Mouse (Mus musculus) forebrain, embryonic 13.5 days (tissue): Measurements from ENCODE around the gene Pfdn6. TPM values are rescaled to one million over a fixed set of nuclear protein-coding genes. Genes with fewer than 3 reads are reported as not detected.
"Not testable (repeated sequence)": the region's sequence is repeated elsewhere in the genome, so short reads cannot be mapped to it uniquely, and the experiment has no call there.

Experiments used
- ATAC-seq: fragments of 200-750 bp; cut with Nextera tagmentation; 2 replicates; pipeline ENCODE4 v1.8.0; 2017
- H3K27ac ChIP-seq: fragments of 300-500 bp; sonication (generic); 2 replicates; pipeline ENCODE4 v1.5.1; 2015; ENCODE audit warnings: inconsistent platforms, mild to moderate bottlenecking, moderate library complexity
- H3K27me3 ChIP-seq: fragments of 300-500 bp; sonication (generic); 2 replicates; pipeline ENCODE4 v1.6.1; 2015; ENCODE audit warnings: mild to moderate bottlenecking, inconsistent platforms
- H3K36me3 ChIP-seq: fragments of 300-500 bp; sonication (generic); 2 replicates; pipeline ENCODE4 v1.6.1; 2015; ENCODE audit warnings: mild to moderate bottlenecking, inconsistent platforms; ENCODE audit not compliant: poor library complexity, severe bottlenecking
- H3K4me1 ChIP-seq: fragments of 300-500 bp; sonication (generic); 2 replicates; pipeline ENCODE4 v1.6.1; 2015; ENCODE audit warnings: inconsistent platforms
- H3K4me2 ChIP-seq: fragments of 300-500 bp; sonication (generic); 2 replicates; pipeline ENCODE4 v1.6.1; 2015; ENCODE audit warnings: inconsistent platforms, mild to moderate bottlenecking, moderate library complexity
- H3K4me3 ChIP-seq: fragments of 300-500 bp; sonication (generic); 2 replicates; pipeline ENCODE4 v1.5.1; 2015; ENCODE audit warnings: mild to moderate bottlenecking, inconsistent platforms
- H3K9ac ChIP-seq: fragments of 300-500 bp; sonication (generic); 2 replicates; pipeline ENCODE4 v1.6.1; 2015; ENCODE audit warnings: mild to moderate bottlenecking, inconsistent platforms
- H3K9me3 ChIP-seq: fragments of 300-500 bp; sonication (generic); replicated peaks from 2 replicates; pipeline ENCODE4 v1.6.1; 2016; ENCODE audit warnings: inconsistent platforms
- WGBS: fragments of 180-500 bp; shearing (Covaris S2); methylation state at CpG from one replicate; pipeline ENCODE4 v1.1.7; 2015; 5-methylcytosine and 5-hydroxymethylcytosine counted together
- polyA plus RNA-seq: library from polyadenylated mRNA; unstranded; fragments of >200 nt; fragmentation: Nextera tagmentation; extraction: Ambion mirVana; gene quantifications from 2 replicates; pipeline ENCODE4 v1.2.1, GENCODE M21; 2015

Pfdn6 gene
- 204 and 214 TPM in 2 replicates for polyA plus RNA-seq

DNA sequence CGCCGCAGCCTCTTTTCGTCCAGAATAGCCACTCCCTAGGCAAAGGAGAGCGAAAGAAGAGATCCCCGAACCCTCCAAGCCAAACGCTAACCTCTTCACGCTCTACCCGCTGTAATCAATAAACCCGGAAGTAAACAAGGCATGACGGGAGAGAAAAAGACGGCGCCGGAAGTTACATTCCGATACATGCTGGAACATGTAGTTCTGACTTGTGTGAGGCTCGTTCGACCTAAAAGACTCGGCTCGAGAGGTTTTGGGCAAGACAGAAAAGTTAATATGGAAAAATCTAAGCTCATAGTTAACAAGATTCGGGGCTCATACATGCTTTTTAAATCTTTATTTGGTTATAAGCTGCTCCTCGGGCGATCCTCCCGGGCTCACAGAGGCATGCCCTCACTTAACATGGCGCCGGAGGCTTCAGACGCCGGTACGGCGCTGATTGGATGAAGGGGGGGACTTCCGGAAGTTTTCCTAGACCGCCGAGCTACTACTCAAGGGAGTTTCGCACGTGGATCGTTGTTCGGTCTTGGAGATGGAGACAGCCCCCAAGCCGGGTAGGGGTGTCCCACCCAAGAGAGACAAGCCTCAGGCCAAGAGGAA lies at the start of gene Pfdn6, which contains the start of gene Wdr46:
Gene Pfdn6 (minus strand): TSS at position 138 of the 600 bp plus-strand sequence.
Gene Wdr46 (plus strand): TSS at position 455 of the 600 bp plus-strand sequence.
- peaks cover 60% of the 10 kb centered on the region for H3K36me3 ChIP-seq
- WGBS = under 1% methylated on average over 36 of the region's 36 CpGs
- peak within 1 kb of the TSS; percentile 81 for H3K9ac ChIP-seq
- no peak within 1 kb of the TSS for H3K27ac ChIP-seq
- peak within 1 kb of the TSS; percentile 97 for H3K4me2 ChIP-seq
- H3K4me3 ChIP-seq = peak within 1 kb of the TSS; percentile 77
- H3K9me3 ChIP-seq = no peaks in the 10 kb centered on the region
- peaks cover 24% of the 10 kb centered on the region for H3K4me1 ChIP-seq
- no peaks in the 10 kb centered on the region for H3K27me3 ChIP-seq
- ATAC-seq = peak; percentile 93

DNA sequence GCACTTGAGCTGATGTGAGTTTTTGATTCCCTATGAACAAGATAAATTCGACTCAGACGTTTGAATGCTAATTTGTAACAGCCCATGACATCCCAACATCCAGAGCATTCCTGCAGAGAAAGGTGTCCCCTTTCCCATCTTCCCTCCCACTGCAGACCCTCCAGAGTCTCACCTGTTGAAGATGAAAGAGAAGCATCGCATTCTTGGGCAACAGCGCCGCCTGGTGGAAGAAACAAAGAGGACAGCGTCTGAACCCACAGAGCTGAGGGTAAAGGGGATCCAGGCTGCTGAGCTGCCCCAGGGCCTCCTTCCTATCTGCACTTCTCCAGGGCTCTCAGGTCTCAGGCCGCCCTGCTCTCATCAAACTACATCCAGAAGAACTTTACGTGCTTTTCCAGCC lies 42.0 kb upstream of the Pfdn6 start:
- H3K36me3 ChIP-seq, H3K9me3 ChIP-seq, ATAC-seq: not testable (repeated sequence)
- H3K4me2 ChIP-seq = peak overlapping the region; percentile 65
- H3K27me3 ChIP-seq = peaks cover 37% of the 10 kb centered on the region
- peak overlapping the region; percentile 55 for H3K4me3 ChIP-seq
- WGBS = 7% methylated on average over 8 of the region's 8 CpGs
- H3K27ac ChIP-seq = peak overlapping the region; percentile 94; the same call in 1 of the 2 replicates
- H3K9ac ChIP-seq = 0 out of 2 replicates have a peak overlapping the region, but pooled peaks have one; percentile 75
- H3K4me1 ChIP-seq = peaks cover 24% of the 10 kb centered on the region

DNA sequence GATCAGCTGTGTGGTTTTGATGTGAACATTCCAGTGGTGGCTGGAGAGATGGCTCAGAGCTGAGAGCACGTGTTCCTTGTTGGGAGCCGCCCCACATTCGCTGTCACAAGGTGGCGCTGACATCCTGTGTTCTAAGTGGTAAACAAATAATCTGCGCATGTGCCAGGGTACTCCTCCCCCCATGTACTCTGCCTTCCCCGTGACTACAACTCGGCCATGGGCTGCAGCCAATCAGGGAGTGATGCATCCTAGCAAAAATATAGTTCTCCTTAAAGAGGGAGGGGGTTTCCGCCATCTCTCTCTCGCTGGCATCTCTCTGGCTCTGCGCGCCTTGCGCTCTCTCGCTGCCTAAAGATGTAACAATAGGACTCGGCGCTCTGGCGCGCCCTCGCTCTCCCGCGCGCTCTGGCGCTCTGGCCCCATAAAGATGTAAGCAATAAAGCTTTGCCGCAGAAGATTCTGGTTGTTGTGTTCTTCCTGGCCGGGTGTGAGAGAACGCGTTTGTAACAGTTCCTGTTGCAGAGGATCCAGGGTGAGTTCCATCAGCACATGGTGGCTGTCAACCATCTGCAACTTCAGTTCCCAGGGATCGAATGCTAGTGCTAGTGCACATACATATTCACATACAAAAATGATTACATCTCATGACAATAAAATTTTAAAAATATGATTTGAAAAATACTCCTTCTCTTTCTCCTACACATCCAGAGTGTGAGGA lies 41.2 kb upstream of the Pfdn6 start:
- H3K36me3 ChIP-seq, H3K9me3 ChIP-seq: not testable (repeated sequence)
- Histone ChIP-seq H3K27ac (peak overlapping the region; percentile 94), H3K4me1 (peaks cover 24% of the 10 kb centered on the region), H3K27me3 (peaks cover 45% of the 10 kb centered on the region), H3K9ac (peak overlapping the region; percentile 75), H3K4me3 (peak overlapping the region; percentile 55), H3K4me2 (peak overlapping the region; percentile 65)
- WGBS = under 1% methylated on average over 27 of the region's 27 CpGs
- peak; percentile 96 for ATAC-seq

DNA sequence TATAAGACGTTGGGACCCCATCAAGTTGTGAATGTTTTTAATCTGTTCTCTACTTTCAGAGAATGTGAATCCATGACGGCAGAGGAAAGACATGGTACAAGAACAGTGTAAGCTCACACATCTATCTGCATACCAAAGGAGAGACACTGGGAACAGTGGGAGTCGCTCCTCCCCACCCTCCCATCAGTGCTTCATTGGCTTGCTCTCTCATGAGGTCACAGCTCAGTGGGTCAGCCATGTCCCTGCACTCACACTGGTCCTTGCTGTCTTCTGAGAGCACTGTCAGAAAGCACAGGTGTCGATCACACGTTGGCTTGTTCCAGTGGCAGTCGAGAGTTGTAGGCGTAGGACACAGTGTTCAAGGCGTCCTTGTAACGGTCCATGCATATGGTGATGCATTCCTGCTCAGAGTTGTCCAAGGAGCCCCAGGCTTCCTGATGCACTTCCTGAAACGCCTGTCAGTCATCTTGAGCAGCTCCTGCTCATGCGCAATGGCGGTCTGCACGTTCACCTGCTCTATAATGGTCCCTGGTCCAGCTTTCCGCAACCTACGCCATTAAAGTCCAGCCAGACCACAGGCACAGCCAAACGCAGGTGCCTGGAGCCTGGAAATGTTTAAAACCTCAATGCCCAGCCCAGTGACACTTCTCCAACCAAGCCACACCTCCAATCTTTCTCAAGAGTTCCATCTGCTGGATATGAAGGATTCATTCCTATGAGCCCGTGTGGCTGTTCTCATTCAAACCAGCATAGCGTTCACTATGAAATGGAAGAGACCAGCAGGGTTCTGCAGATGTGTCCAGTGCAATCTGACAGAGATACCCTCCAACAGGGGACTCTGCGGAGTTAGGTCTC lies 40.3 kb upstream of the Pfdn6 start:
- Histone ChIP-seq H3K4me3 (peak overlapping the region; percentile 55), H3K36me3 (no peaks in the 10 kb centered on the region), H3K9me3 (no peaks in the 10 kb centered on the region), H3K27me3 (peaks cover 54% of the 10 kb centered on the region), H3K4me1 (peaks cover 24% of the 10 kb centered on the region), H3K4me2 (peak overlapping the region; percentile 65), H3K27ac (no peak overlapping the region), H3K9ac (no peak overlapping the region)
- no peak for ATAC-seq
- WGBS = 78% methylated on average over 19 of the region's 19 CpGs

DNA sequence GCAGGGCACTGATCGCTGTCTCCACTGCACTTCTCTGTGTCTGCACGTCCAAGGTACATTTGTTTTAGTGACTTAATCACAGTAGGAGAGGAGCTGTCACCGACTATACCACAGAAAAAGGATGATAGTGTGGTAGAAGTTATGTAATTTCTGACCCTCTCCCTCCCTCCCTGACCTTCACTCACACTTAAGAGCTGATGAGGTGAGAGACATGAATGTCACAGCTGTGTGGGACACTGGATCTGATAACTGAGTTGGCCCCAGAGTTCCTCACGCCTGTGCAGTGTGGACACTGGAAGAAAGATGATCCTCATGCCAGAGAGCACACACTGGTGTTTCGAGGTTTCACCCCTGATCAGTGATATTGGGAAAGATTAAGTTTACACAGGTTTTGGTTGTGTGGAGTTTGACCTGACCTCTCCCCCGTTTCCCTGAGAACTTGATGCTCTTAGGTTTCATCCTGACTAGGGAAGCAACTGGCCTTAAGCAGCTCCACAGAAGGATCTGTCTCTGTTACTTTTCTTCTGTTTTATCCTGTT lies 39.4 kb upstream of the Pfdn6 start:
- peaks cover 24% of the 10 kb centered on the region for H3K4me1 ChIP-seq
- WGBS = 76% methylated on average over 6 of the region's 6 CpGs
- no peaks in the 10 kb centered on the region for H3K9me3 ChIP-seq
- peaks cover 55% of the 10 kb centered on the region for H3K27me3 ChIP-seq
- no peak overlapping the region for H3K27ac ChIP-seq
- H3K4me2 ChIP-seq = no peak overlapping the region
- no peaks in the 10 kb centered on the region for H3K36me3 ChIP-seq
- no peak overlapping the region for H3K9ac ChIP-seq
- no peak overlapping the region for H3K4me3 ChIP-seq
- ATAC-seq = no peak

DNA sequence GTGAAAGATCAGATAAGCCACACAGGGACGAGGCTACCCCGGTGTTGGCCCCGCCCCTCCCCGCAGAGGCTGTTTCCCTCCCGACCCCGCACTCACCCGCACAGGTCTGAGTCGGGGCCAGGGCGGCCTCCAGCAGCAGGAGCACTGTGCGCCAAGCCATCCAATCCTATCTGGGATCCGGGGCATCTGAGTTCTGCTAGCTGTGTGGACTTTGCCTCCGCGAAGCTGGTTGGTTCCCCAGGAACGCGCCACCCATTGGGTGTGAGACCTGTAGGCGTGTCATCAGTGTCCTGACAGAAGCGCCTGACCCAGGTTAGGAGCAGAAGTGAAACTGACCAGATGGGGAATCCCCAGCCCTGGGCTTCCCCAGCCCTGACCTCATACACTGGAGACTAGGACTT lies 38.5 kb upstream of the Pfdn6 start:
- ATAC-seq = no peak
- WGBS = 0% methylated on average over 17 of the region's 17 CpGs
- Histone ChIP-seq H3K4me2 (peak overlapping the region; percentile 58), H3K4me3 (peak overlapping the region; percentile 31), H3K36me3 (no peaks in the 10 kb centered on the region), H3K27me3 (peaks cover 58% of the 10 kb centered on the region), H3K9me3 (no peaks in the 10 kb centered on the region), H3K9ac (peak overlapping the region; percentile 45; the same call in 1 of the 2 replicates), H3K27ac (no peak overlapping the region), H3K4me1 (peaks cover 24% of the 10 kb centered on the region)

DNA sequence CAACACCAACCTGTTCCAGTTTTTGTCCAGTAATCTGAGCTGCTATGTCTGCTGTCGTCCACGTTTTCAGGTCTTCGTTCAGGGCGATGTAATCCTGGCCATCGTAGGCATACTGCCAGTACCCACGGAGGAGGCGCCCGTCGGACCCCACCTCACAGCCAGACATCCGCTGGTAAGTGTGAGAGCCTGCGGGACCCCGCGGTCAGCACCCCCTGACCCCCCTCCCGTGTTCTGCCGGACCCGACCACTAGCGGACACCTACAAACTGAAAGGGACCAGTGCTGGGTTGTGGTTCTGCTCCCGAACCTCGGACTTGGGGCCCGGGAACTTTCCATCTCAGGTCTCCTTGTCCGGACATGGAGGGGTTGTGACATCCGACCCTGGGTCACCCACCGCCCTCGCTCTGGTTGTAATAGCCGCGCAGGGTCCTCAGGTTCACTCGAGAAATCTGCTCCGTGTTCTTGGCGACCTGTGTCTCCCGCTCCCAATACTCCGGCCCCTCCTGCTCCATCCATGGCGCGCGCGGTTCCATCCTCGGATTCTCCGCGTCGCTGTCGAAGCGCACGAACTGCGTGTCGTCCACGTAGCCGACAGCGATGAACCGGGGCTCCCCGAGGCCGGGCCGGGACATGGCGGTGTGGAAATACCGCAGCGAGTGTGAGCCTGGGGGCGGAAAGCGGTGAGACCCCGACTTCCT lies 37.9 kb upstream of the Pfdn6 start:
- Histone ChIP-seq H3K4me1 (peaks cover 24% of the 10 kb centered on the region), H3K9ac (peak overlapping the region; percentile 45), H3K27ac (no peak overlapping the region), H3K4me2 (peak overlapping the region; percentile 58), H3K4me3 (peak overlapping the region; percentile 31), H3K27me3 (peaks cover 61% of the 10 kb centered on the region), H3K9me3 (no peaks in the 10 kb centered on the region), H3K36me3 (no peaks in the 10 kb centered on the region)
- 2% methylated on average over 57 of the region's 57 CpGs for WGBS
- no peak for ATAC-seq

DNA sequence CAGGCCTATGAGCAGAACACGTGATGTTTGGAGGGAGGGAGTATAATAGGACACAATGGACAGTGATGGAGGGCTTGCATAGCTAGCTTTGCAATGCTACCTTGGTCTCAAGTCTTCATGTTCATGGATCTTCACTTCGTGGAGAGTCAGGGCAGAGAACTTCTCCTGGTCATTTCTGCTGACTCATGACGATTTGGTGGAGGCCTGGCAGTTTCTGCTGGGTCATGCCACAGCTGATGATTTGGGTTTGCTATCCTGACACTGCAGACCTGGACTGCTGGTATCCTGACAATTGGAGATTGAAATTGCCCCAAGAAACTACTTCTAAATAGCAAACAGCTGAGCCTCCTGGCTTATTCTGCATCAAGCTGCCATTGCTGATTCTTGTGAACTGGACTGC lies 33.4 kb upstream of the Pfdn6 start:
- H3K4me3 ChIP-seq = no peak overlapping the region

DNA sequence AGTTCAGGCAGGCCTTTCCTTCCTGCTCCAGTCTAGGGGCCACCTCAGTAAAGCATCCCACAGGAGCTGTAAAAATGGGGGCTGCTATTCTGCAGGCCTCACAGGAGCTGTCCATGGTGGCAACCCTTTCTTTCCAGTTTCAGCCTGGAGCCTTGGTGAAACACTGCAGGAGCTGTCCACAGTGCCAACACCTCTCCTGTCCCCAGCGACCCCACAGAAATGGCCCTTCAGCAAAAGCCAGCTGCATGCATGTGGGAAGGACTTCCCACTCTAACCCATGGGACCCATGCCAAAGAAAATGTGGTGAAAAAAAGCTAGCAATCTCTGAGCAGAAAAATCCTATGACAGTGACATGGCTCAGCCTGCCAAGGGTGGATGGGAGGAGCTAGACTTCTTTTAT lies 32.5 kb upstream of the Pfdn6 start:
- no peaks in the 10 kb centered on the region for H3K36me3 ChIP-seq
- peak overlapping the region; percentile 21; the same call in 1 of the 2 replicates for H3K9ac ChIP-seq
- ATAC-seq = no peak
- no peak overlapping the region for H3K4me3 ChIP-seq
- peaks cover 40% of the 10 kb centered on the region for H3K27me3 ChIP-seq
- WGBS = 24% methylated on average over 1 of the region's 1 CpGs
- no peak overlapping the region for H3K27ac ChIP-seq
- H3K4me1 ChIP-seq = no peaks in the 10 kb centered on the region
- H3K4me2 ChIP-seq = no peak overlapping the region
- no peaks in the 10 kb centered on the region; the same call in 1 of the 2 replicates for H3K9me3 ChIP-seq

More for the DNA sequence above, 33.4 kb upstream of the Pfdn6 start:
- WGBS = 68% methylated on average over 3 of the region's 3 CpGs
- Histone ChIP-seq H3K9me3 (no peaks in the 10 kb centered on the region; the same call in 1 of the 2 replicates), H3K4me2 (no peak overlapping the region), H3K27me3 (peaks cover 48% of the 10 kb centered on the region), H3K9ac (no peak overlapping the region), H3K36me3 (no peaks in the 10 kb centered on the region), H3K4me1 (peaks cover 8% of the 10 kb centered on the region), H3K27ac (no peak overlapping the region)
- ATAC-seq = no peak

DNA sequence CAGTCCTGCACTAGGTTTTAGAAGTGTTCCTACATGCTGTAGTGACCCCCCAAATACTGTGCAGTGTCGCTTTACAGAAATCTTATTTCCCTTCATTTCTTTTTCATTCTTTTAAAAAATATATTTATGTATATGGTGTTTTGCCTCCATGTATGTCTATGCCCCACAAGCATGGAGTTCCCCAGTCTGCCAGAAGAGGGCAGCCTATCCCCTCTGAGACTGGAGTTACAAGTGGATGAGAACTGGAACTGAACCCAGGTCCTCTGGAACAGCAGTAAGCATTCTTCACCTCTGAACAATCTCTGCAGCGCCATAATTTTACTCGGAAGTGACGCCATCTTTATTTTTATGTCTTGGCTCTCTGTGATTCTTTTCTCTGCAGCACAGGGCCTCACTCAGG lies 29.3 kb upstream of the Pfdn6 start:
- Histone ChIP-seq H3K27me3 (peaks cover 15% of the 10 kb centered on the region), H3K4me3 (no peak overlapping the region), H3K4me1 (no peaks in the 10 kb centered on the region), H3K36me3 (peaks cover 17% of the 10 kb centered on the region), H3K9me3 (no peaks in the 10 kb centered on the region; the same call in 1 of the 2 replicates), H3K27ac (no peak overlapping the region), H3K9ac (no peak overlapping the region), H3K4me2 (no peak overlapping the region)
- WGBS = 79% methylated on average over 4 of the region's 4 CpGs
- ATAC-seq = no peak

DNA sequence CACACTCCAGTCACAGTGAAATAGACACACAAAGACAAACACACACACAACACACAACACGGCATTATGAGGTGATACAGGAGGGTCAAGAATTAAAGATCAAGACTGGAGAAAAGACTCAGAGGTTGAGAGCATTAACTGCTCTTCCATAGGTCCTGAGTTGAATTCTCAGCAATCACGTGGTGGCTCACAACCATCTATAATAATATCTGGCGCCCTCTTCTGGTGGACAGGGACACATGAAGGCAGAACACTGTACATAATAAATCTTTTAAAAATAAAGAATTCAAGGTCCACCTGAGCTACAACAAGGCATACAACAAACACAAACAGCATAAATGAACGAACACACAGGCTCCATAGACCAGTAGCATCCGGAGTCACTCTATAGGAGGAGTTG lies 28.8 kb upstream of the Pfdn6 start:
- H3K27ac ChIP-seq = no peak overlapping the region
- H3K9me3 ChIP-seq = no peaks in the 10 kb centered on the region; the same call in 1 of the 2 replicates
- peak; percentile 48 for ATAC-seq
- H3K4me1 ChIP-seq = no peaks in the 10 kb centered on the region
- no peak overlapping the region for H3K9ac ChIP-seq
- WGBS = 32% methylated on average over 5 of the region's 5 CpGs
- H3K27me3 ChIP-seq = peaks cover 13% of the 10 kb centered on the region; the same call in 1 of the 2 replicates
- H3K36me3 ChIP-seq = peaks cover 19% of the 10 kb centered on the region
- H3K4me2 ChIP-seq = no peak overlapping the region
- no peak overlapping the region for H3K4me3 ChIP-seq
